Mouse (Mus musculus): ENCODE measurements around the gene Rxfp4.

Gene Rxfp4

GRCm38 (mm10) chr3:88651669-88652618 is 998 bp downstream of the Rxfp4 start:
- no peak for DNase-seq (ENCODE audit: low spot score in 2 of 2)

- DNase-seq (ENCODE audit: low spot score in 2 of 2): no peak
Measured at GRCm38 (mm10) chr3:88650713-88651504, 2.0 kb downstream of the Rxfp4 start.

- no peak for DNase-seq (ENCODE audit: low spot score in 2 of 2)
Measured at GRCm38 (mm10) chr3:88649967-88650366, 3.0 kb downstream of the Rxfp4 start.

- DNase-seq (ENCODE audit: low spot score in 2 of 2): no peak
Measured at GRCm38 (mm10) chr3:88649186-88649585, 3.8 kb downstream of the Rxfp4 start.

GRCm38 (mm10) chr3:88648452-88649168 is 4.3 kb downstream of the Rxfp4 start:
- DNase-seq (ENCODE audit: low spot score in 2 of 2): no peak

- DNase-seq (ENCODE audit: low spot score in 2 of 2): no peak
Measured at GRCm38 (mm10) chr3:88647779-88648413, 5.0 kb downstream of the Rxfp4 start.

- DNase-seq (ENCODE audit: low spot score in 2 of 2): no peak
Measured at GRCm38 (mm10) chr3:88647076-88647475, 5.9 kb downstream of the Rxfp4 start.

- DNase-seq (ENCODE audit: low spot score in 2 of 2): no peak
Measured at GRCm38 (mm10) chr3:88646426-88646995, 6.4 kb downstream of the Rxfp4 start.

GRCm38 (mm10) chr3:88645937-88646336 is 7.0 kb downstream of the Rxfp4 start:
- DNase-seq (ENCODE audit: low spot score in 2 of 2): no peak

GRCm38 (mm10) chr3:88643078-88643477 is 9.9 kb downstream of the Rxfp4 start:
- DNase-seq (ENCODE audit: low spot score in 2 of 2): no peak

GRCm38 (mm10) chr3:88640676-88641075 is 12.3 kb downstream of the Rxfp4 start:
- DNase-seq (ENCODE audit: low spot score in 2 of 2): peak; percentile 38 to 68

GRCm38 (mm10) chr3:88639239-88639638 is 13.7 kb downstream of the Rxfp4 start:
- DNase-seq (ENCODE audit: low spot score in 2 of 2): no peak

- DNase-seq (ENCODE audit: low spot score in 2 of 2): no peak
Measured at GRCm38 (mm10) chr3:88637134-88637533, 15.8 kb downstream of the Rxfp4 start.

- DNase-seq (ENCODE audit: low spot score in 2 of 2): no peak
Measured at GRCm38 (mm10) chr3:88636555-88636986, 16.4 kb downstream of the Rxfp4 start.

- DNase-seq (ENCODE audit: low spot score in 2 of 2): no peak
Measured at GRCm38 (mm10) chr3:88635506-88636275, 17.3 kb downstream of the Rxfp4 start.

GRCm38 (mm10) chr3:88633056-88633455 is 19.9 kb downstream of the Rxfp4 start:
- no peak for DNase-seq (ENCODE audit: low spot score in 2 of 2)

GRCm38 (mm10) chr3:88631921-88632587 is 20.9 kb downstream of the Rxfp4 start:
- DNase-seq (ENCODE audit: low spot score in 2 of 2): no peak

GRCm38 (mm10) chr3:88630849-88631341 is 22.0 kb downstream of the Rxfp4 start:
- no peak for DNase-seq (ENCODE audit: low spot score in 2 of 2)

GRCm38 (mm10) chr3:88630018-88630417 is 22.9 kb downstream of the Rxfp4 start:
- DNase-seq (ENCODE audit: low spot score in 2 of 2): no peak

- no peak for DNase-seq (ENCODE audit: low spot score in 2 of 2)
Measured at GRCm38 (mm10) chr3:88629244-88629643, 23.7 kb downstream of the Rxfp4 start.

All from thymus, postnatal 10 days (tissue).